Mouse (Mus musculus): ENCODE data around the gene Tmprss6. TPM values are rescaled to one million over a fixed set of nuclear protein-coding genes. Genes with fewer than 3 reads are reported as not detected.

The Tmprss6 gene
- polyA plus RNA-seq (2015; fragmentation: Illumina TruSeq; extraction: RNeasy Lipid Tissue Mini Kit (QIAGEN cat#74804); ENCODE audit: insufficient read depth, low read depth, low replicate concordance) = 0.42 TPM

GRCm38 (mm10) chr15:78468379-78468937, at the start of gene Tmprss6:
Gene Tmprss6, minus strand, starts transcription at chr15:78468634.

GRCm38 (mm10) chr15:78494968-78495406, 26.6 kb upstream of the Tmprss6 start, which contains the start of gene Il2rb:
Gene Il2rb, minus strand, starts transcription at chr15:78495271.

GRCm38 (mm10) chr15:78428391-78429138, 39.9 kb downstream of the Tmprss6 start, which contains the start of gene Kctd17:
Gene Kctd17, plus strand, starts transcription at chr15:78428564.

GRCm38 (mm10) chr15:78406293-78406934, 62.0 kb downstream of the Tmprss6 start, which contains the start of gene Mpst:
Gene Mpst, plus strand, starts transcription at chr15:78406416.

GRCm38 (mm10) chr15:78405517-78406211, 62.8 kb downstream of the Tmprss6 start, which contains the start of gene Tst:
Gene Tst, minus strand, starts transcription at chr15:78405907.

GRCm38 (mm10) chr15:78395478-78395962, 72.9 kb downstream of the Tmprss6 start, which contains the start of gene Tex33:
Gene Tex33, minus strand, starts transcription at chr15:78395912.

Other genes with a start within 250 kb of the Tmprss6 start
- gene Ncf4, start 223.8 kb downstream of the Tmprss6 start, polyA plus RNA-seq (2015; fragmentation: Illumina TruSeq; extraction: RNeasy Lipid Tissue Mini Kit (QIAGEN cat#74804); ENCODE audit: insufficient read depth, low read depth, low replicate concordance) = 1.8 TPM
- gene Csf2rb2, start 162.9 kb downstream of the Tmprss6 start, polyA plus RNA-seq (2015; fragmentation: Illumina TruSeq; extraction: RNeasy Lipid Tissue Mini Kit (QIAGEN cat#74804); ENCODE audit: insufficient read depth, low read depth, low replicate concordance) = 1.5 TPM
- gene Csf2rb, start 142.9 kb downstream of the Tmprss6 start, polyA plus RNA-seq (2015; fragmentation: Illumina TruSeq; extraction: RNeasy Lipid Tissue Mini Kit (QIAGEN cat#74804); ENCODE audit: insufficient read depth, low read depth, low replicate concordance) = 5.7 TPM
- not detected for gene Tex33, start 72.7 kb downstream of the Tmprss6 start, polyA plus RNA-seq (2015; fragmentation: Illumina TruSeq; extraction: RNeasy Lipid Tissue Mini Kit (QIAGEN cat#74804); ENCODE audit: insufficient read depth, low read depth, low replicate concordance)
- gene Tst, start 62.7 kb downstream of the Tmprss6 start, polyA plus RNA-seq (2015; fragmentation: Illumina TruSeq; extraction: RNeasy Lipid Tissue Mini Kit (QIAGEN cat#74804); ENCODE audit: insufficient read depth, low read depth, low replicate concordance) = 10.8 TPM
- gene Mpst, start 62.2 kb downstream of the Tmprss6 start, polyA plus RNA-seq (2015; fragmentation: Illumina TruSeq; extraction: RNeasy Lipid Tissue Mini Kit (QIAGEN cat#74804); ENCODE audit: insufficient read depth, low read depth, low replicate concordance) = 10.4 TPM
- gene Kctd17, start 40.1 kb downstream of the Tmprss6 start, polyA plus RNA-seq (2015; fragmentation: Illumina TruSeq; extraction: RNeasy Lipid Tissue Mini Kit (QIAGEN cat#74804); ENCODE audit: insufficient read depth, low read depth, low replicate concordance) = 13.0 TPM
- gene Il2rb, start 26.6 kb upstream of the Tmprss6 start, polyA plus RNA-seq (2015; fragmentation: Illumina TruSeq; extraction: RNeasy Lipid Tissue Mini Kit (QIAGEN cat#74804); ENCODE audit: insufficient read depth, low read depth, low replicate concordance) = not detected
- gene C1qtnf6, start 62.8 kb upstream of the Tmprss6 start, polyA plus RNA-seq (2015; fragmentation: Illumina TruSeq; extraction: RNeasy Lipid Tissue Mini Kit (QIAGEN cat#74804); ENCODE audit: insufficient read depth, low read depth, low replicate concordance) = 3.3 TPM
- gene Sstr3, start 76.1 kb upstream of the Tmprss6 start, polyA plus RNA-seq (2015; fragmentation: Illumina TruSeq; extraction: RNeasy Lipid Tissue Mini Kit (QIAGEN cat#74804); ENCODE audit: insufficient read depth, low read depth, low replicate concordance) = 3.4 TPM
- gene Rac2, start 104.1 kb upstream of the Tmprss6 start, polyA plus RNA-seq (2015; fragmentation: Illumina TruSeq; extraction: RNeasy Lipid Tissue Mini Kit (QIAGEN cat#74804); ENCODE audit: insufficient read depth, low read depth, low replicate concordance) = 2.2 TPM
- 4.9 TPM for gene Cyth4, start 128.4 kb upstream of the Tmprss6 start, polyA plus RNA-seq (2015; fragmentation: Illumina TruSeq; extraction: RNeasy Lipid Tissue Mini Kit (QIAGEN cat#74804); ENCODE audit: insufficient read depth, low read depth, low replicate concordance)

Data from pancreas, adult 10 weeks (tissue).